Mouse (Mus musculus) embryonic facial prominence, embryonic 11.5 days (tissue): ENCODE measurements around the gene Jazf1. TPM values are rescaled to one million over a fixed set of nuclear protein-coding genes. Genes with fewer than 3 reads are reported as not detected.
A peak's percentile ranks its signal among the peaks of the same experiment; 100 is the strongest.

Experiments
- ATAC-seq: fragments of 200-750 bp; cut with Nextera tagmentation; replicated peaks from 2 replicates; pipeline ENCODE4 v1.8.0; 2017; ENCODE audit warnings: low read depth; ENCODE audit not compliant: insufficient number of reproducible peaks, low FRiP score, low TSS enrichment
- DNase-seq: peaks from one replicate; pipeline ENCODE4 v3.0.0-alpha.2; 2015; ENCODE audit warnings: low spot score
- H3K27ac ChIP-seq: fragments of 300-500 bp; sonication (generic); replicated peaks from 2 replicates; pipeline ENCODE4 v1.5.1; 2014; ENCODE audit warnings: mild to moderate bottlenecking, low read depth, low read length, control low read depth
- H3K27me3 ChIP-seq: fragments of 300-500 bp; sonication (generic); 2 replicates; pipeline ENCODE4 v1.6.1; 2014; ENCODE audit warnings: mild to moderate bottlenecking, low read length, moderate library complexity, mixed read lengths; ENCODE audit not compliant: control insufficient read depth, insufficient read depth
- H3K36me3 ChIP-seq: fragments of 300-500 bp; sonication (generic); replicated peaks from 2 replicates; pipeline ENCODE4 v1.6.1; 2014; ENCODE audit warnings: low read depth, mild to moderate bottlenecking, low read length, moderate library complexity, mixed read lengths; ENCODE audit not compliant: control insufficient read depth, insufficient read depth
- H3K4me1 ChIP-seq: fragments of 300-500 bp; sonication (generic); 2 replicates; pipeline ENCODE4 v1.6.1; 2014; ENCODE audit warnings: low read length, mixed read lengths; ENCODE audit not compliant: control insufficient read depth, insufficient read depth
- H3K4me2 ChIP-seq: fragments of 300-500 bp; sonication (generic); 2 replicates; pipeline ENCODE4 v1.6.1; 2014; ENCODE audit warnings: low read depth, mild to moderate bottlenecking, control low read depth, low read length, moderate library complexity
- H3K4me3 ChIP-seq: fragments of 300-500 bp; sonication (generic); 2 replicates; pipeline ENCODE4 v1.5.1; 2014; ENCODE audit warnings: low read depth, low read length, control low read depth
- H3K9ac ChIP-seq: fragments of 300-500 bp; sonication (generic); replicated peaks from 2 replicates; pipeline ENCODE4 v1.6.1; 2014; ENCODE audit warnings: mild to moderate bottlenecking, control low read depth, low read length
- H3K9me3 ChIP-seq: fragments of 300-500 bp; sonication (generic); replicated peaks from 2 replicates; pipeline ENCODE4 v1.6.1; 2016; ENCODE audit warnings: mild to moderate bottlenecking, low read length, inconsistent platforms, mixed read lengths; ENCODE audit not compliant: control insufficient read depth
- WGBS: fragments of 180-500 bp; shearing (Covaris S2); extraction: QIAGEN DNeasy Blood & Tissue Kit; methylation state at CpG from one replicate; pipeline ENCODE4 v1.1.7; 2014; 5-methylcytosine and 5-hydroxymethylcytosine counted together
- polyA plus RNA-seq: library from polyadenylated mRNA; unstranded; fragments of >200 nt; fragmentation: Nextera tagmentation; extraction: Ambion mirVana; gene quantifications from 2 replicates; pipeline ENCODE4 v1.2.1, GENCODE M21; 2014

The Jazf1 gene
- polyA plus RNA-seq, 1 experiment from 2014 or later, result 5.0 TPM

GRCm38 (mm10) chr6:52861928-52862327 is 206.5 kb downstream of the Jazf1 start:
- Histone ChIP-seq H3K27me3 (no peaks in the 10 kb centered on the region), H3K9ac (no peak overlapping the region), H3K4me2 (no peak overlapping the region), H3K4me3 (no peak overlapping the region), H3K36me3 (no peaks in the 10 kb centered on the region), H3K9me3 (no peaks in the 10 kb centered on the region), H3K4me1 (peaks cover 3% of the 10 kb centered on the region), H3K27ac (no peak overlapping the region)
- peak; percentile 90 for DNase-seq
- ATAC-seq, result no peak
- WGBS, result 20% methylated on average over 7 of the region's 7 CpGs

DNA sequence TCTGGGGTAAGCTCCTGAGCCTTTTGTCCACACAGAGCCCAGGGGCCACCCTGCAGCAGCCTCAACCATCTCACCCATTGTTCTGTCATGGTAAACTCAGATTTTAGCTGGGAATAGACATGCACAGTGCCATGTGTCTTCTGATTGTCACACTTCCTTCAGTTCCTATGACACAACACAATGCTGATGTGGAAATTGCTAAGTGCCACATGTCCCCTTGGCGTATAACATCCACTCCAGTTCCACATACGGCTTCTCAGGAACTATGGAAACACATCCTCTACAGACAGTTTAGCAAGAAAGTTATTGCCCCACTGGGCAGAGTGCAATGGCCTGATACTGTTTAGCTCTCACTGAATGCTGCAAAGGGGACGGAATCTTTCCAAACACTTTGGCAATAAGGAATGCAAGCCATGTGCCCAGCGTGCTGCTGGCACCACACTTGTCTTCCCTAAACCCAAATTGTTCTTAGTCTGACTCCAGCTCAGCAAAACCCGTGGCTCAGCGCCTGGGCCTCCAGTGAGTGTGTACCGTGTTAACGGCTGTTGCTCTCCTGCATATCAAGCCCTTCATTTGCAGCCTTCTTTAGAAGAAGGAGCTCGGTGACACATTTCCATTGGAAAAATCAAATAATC is 207.1 kb downstream of the Jazf1 start:
- Histone ChIP-seq H3K4me2 (no peak overlapping the region), H3K4me1 (peaks cover 3% of the 10 kb centered on the region)

GRCm38 (mm10) chr6:52860713-52861112 is 207.7 kb downstream of the Jazf1 start:
- ATAC-seq (no peak), DNase-seq (peak; percentile 80)
- H3K4me2 ChIP-seq, result no peak overlapping the region
- peaks cover 3% of the 10 kb centered on the region for H3K4me1 ChIP-seq
- H3K4me3 ChIP-seq, result no peak overlapping the region
- no peaks in the 10 kb centered on the region for H3K36me3 ChIP-seq
- H3K27me3 ChIP-seq, result no peaks in the 10 kb centered on the region
- 20% methylated on average over 6 of the region's 6 CpGs for WGBS
- no peak overlapping the region for H3K9ac ChIP-seq
- H3K27ac ChIP-seq, result no peak overlapping the region; the same call in 1 of the 2 replicates
- no peaks in the 10 kb centered on the region for H3K9me3 ChIP-seq

More for the DNA sequence above, 207.1 kb downstream of the Jazf1 start:
- DNase-seq, result no peak
- H3K9ac ChIP-seq, result no peak overlapping the region
- H3K27me3 ChIP-seq, result no peaks in the 10 kb centered on the region
- H3K4me3 ChIP-seq, result no peak overlapping the region
- H3K36me3 ChIP-seq, result no peaks in the 10 kb centered on the region
- H3K9me3 ChIP-seq, result no peaks in the 10 kb centered on the region
- ATAC-seq, result no peak
- H3K27ac ChIP-seq, result no peak overlapping the region
- 68% methylated on average over 9 of the region's 9 CpGs for WGBS

DNA sequence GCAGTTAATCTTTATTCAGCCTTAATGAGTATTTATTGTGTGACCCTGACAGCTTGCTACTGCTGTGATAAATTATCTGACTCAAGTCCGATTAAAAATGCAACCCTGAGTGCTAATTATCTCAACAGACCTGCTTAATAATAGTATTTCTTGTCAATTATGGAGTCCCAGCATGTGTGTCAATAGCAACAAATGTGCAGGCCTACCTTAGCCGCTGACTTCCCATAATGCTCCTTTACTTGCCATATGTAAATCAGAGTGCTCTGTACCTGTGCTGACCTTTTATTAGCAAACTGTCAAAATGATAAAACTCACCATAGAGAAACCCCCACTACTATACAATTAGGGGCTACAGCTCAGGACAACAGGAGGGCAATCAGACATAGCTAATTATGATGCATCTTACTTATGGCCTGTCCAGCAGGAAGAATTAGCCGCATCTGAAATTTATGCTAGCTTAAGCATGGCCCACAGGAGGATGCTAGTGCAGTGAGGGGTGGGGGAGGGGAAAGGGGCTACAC is 209.5 kb downstream of the Jazf1 start:
- Histone ChIP-seq H3K27me3 (no peaks in the 10 kb centered on the region), H3K4me1 (peaks cover 3% of the 10 kb centered on the region), H3K4me2 (no peak overlapping the region), H3K27ac (no peak overlapping the region), H3K36me3 (no peaks in the 10 kb centered on the region), H3K9me3 (no peaks in the 10 kb centered on the region), H3K9ac (no peak overlapping the region), H3K4me3 (no peak overlapping the region)
- ATAC-seq (no peak), DNase-seq (no peak)
- 78% methylated on average over 3 of the region's 3 CpGs for WGBS

DNA sequence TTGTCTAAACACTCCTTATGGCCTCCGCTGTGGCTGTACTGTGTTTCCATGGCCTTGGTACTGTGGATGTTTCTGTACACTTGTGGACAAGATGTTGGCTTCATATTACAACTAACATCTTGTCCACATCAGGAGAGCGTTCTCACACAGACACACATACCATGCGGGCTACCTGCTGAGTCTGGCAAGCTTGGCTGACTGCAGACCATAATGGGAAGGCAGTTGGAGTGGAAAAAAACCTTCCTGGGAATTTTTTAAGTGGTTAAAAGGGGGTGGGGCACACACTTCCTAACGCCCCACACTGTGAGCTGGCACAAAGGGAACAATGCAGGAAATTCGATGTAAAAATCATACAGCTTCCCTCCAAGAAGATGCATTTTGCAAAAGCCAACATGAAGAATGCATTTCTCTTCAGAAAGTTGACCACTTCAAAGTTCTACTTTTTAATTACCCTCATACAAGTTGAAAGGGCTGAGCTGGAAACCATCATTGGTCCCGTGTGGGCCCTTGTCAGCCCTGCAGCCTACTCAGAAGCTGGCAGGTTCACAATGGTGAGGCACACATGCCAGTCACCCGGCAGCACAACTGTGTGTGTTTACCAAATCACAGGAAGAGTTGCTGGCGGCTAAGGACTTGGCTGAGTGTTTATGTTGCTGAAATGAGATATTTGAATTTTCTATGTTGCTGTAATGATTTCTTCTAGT is 215.9 kb downstream of the Jazf1 start:
- peak; percentile 51 for DNase-seq
- H3K36me3 ChIP-seq, result no peaks in the 10 kb centered on the region
- no peak overlapping the region for H3K27ac ChIP-seq
- 41% methylated on average over 8 of the region's 8 CpGs for WGBS
- H3K9me3 ChIP-seq, result no peaks in the 10 kb centered on the region
- no peak overlapping the region for H3K9ac ChIP-seq
- no peaks in the 10 kb centered on the region for H3K27me3 ChIP-seq
- H3K4me1 ChIP-seq, result no peaks in the 10 kb centered on the region
- H3K4me2 ChIP-seq, result no peak overlapping the region
- ATAC-seq, result 0 out of 2 replicates have a peak, but pooled peaks have one; percentile 39
- H3K4me3 ChIP-seq, result no peak overlapping the region

DNA sequence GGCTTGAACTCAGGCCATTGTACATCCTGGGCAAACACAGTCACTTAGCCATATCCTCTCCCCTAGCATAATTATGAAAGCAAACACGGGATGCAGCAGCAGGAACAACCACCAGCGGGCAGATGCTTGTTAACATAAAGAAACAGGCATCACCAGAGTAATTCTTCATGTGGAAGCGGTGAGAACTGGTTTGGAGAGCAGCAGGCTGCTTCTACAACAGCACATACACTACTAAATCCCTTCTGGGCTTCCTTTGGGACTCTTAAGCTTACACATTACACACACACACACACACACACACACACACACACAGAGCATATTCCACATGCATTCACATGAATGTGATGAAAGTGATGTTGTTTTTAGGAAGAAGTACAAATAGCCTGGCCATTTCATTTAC is 216.5 kb downstream of the Jazf1 start:
- Histone ChIP-seq H3K9me3 (no peaks in the 10 kb centered on the region), H3K27ac (no peak overlapping the region), H3K9ac (no peak overlapping the region), H3K4me2 (no peak overlapping the region), H3K4me1 (no peaks in the 10 kb centered on the region), H3K27me3 (no peaks in the 10 kb centered on the region), H3K36me3 (no peaks in the 10 kb centered on the region), H3K4me3 (no peak overlapping the region)
- ATAC-seq (no peak), DNase-seq (peak; percentile 26)
- 55% methylated on average over 3 of the region's 3 CpGs for WGBS

DNA sequence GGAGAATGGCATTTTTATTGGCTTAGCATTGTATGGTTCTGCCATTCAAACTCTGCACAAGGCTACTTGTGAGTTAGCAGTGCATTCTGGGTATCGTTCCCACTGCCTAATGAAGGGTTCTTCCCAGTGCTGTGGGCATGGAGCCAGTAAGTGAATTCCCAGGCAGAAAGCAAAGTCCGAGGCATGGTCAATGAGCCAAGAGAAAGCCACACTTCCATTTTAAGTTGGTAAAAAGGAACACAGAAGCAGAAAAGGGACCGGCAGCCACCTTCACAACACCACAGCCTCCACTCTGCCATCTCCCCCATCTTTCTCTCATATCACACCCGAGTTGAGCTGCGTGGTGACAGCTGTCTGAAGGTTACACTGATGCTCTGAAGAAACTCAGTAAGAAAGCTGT is 217.4 kb downstream of the Jazf1 start:
- Histone ChIP-seq H3K36me3 (no peaks in the 10 kb centered on the region), H3K9ac (no peak overlapping the region), H3K9me3 (no peaks in the 10 kb centered on the region), H3K27ac (no peak overlapping the region), H3K27me3 (no peaks in the 10 kb centered on the region), H3K4me3 (no peak overlapping the region), H3K4me2 (no peak overlapping the region), H3K4me1 (no peaks in the 10 kb centered on the region)
- ATAC-seq (no peak), DNase-seq (no peak)
- WGBS, result 85% methylated on average over 5 of the region's 5 CpGs

- WGBS, result 67% methylated on average over 6 of the region's 6 CpGs
- H3K27ac ChIP-seq, result no peak overlapping the region
- no peak for ATAC-seq
- no peaks in the 10 kb centered on the region for H3K9me3 ChIP-seq
- H3K9ac ChIP-seq, result no peak overlapping the region
- no peaks in the 10 kb centered on the region for H3K36me3 ChIP-seq
- DNase-seq, result no peak
- H3K4me2 ChIP-seq, result no peak overlapping the region
- no peak overlapping the region for H3K4me3 ChIP-seq
- no peaks in the 10 kb centered on the region for H3K4me1 ChIP-seq
- H3K27me3 ChIP-seq, result no peaks in the 10 kb centered on the region
These were observed 220.2 kb downstream of the Jazf1 start for GRCm38 (mm10) chr6:52848199-52848598.
